Mouse (Mus musculus): ENCODE measurements around the gene Igf2bp3.

- TF ChIP-seq USF1 (IDR thresholded peaks at IDR 0.05; ENCODE audit: low read depth) (peak; percentile 1), MYOD1 (IDR thresholded peaks at IDR 0.05; ENCODE audit: control insufficient read depth, insufficient read length, low read depth) (no peak), CTCF (IDR thresholded peaks at IDR 0.05; ENCODE audit: control insufficient read depth, insufficient read depth, insufficient read length) (no peak)
Measured at GRCm38 (mm10) chr6:49216811-49217542, 2.2 kb upstream of the Igf2bp3 start.

Data from C2C12 (cell line).